Mouse (Mus musculus): Measurements from ENCODE around the gene Rnf150.

DNA sequence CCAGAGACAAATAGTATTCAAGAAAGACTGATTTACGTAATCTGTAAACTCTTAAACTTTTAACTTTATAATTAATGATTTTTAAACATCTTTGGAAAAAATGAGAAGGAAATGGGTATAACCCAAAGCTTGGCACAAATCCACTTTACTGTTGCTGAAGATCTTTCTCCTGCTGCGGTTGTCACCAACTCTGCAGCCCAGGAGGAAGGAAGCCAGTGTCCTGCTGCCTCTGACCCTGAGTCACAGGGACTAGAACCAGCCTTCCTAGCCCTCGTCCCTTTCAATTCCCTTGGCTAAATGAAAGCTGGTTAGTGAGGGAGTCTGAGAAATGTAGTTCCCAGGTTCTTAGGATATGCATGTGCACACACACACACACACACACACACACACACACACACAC is 203.7 kb downstream of the Rnf150 start:
- TF ChIP-seq CTCF (IDR thresholded peaks at IDR 0.05; ENCODE audit: low read depth, low read length) (no peak), POLR2A (IDR thresholded peaks at IDR 0.05; ENCODE audit: extremely low read depth, insufficient read depth, low read length) (no peak)

All from liver, adult 2 months (tissue).